Mouse (Mus musculus) cerebellum, adult 18-20 months (tissue): ENCODE results near the gene Ssc4d.

Source experiments
- DNase-seq, 2 experiments: peaks; one replicate each; pipeline ENCODE4 v3.0.0; 2021

Ssc4d gene

GRCm38 (mm10) chr5:135935641-135936190 lies 38.6 kb downstream of the Ssc4d start:
- DNase-seq, result no peak

- DNase-seq, result no peak
Measured at GRCm38 (mm10) chr5:135935176-135935523, 39.2 kb downstream of the Ssc4d start.

DNA sequence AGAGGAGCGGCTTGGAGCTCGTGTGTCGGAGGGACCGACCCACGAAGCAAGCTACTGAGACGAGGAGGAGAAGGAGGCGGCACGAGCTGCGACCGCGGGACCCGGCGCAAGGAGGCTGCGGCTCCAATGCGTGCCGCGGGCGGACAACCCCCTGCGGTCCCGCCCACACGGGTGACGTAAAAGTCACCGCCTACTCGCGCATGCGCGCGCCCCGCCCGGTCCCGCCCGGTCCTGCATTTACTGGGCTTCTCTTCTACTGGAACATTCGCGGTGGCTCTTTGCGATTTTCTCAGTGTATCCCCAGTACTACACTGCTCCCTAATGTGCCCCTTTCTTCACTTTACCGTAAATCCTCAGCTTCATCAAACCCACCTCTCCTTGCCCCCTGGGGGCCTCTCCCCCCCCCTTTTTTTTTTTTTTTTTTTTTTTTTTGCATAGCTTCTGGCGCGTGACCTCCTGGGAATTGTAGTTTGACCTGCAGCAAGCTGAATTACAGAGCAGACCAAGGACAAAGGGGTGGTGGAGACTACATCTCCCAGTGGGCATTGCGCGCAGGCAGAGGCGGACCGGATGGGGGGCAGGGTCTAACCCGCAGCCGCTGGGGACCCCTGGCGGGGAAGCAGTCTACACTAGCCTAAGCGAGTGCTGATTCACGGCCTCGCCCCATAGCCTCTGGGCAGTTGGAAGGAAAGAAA lies 39.7 kb downstream of the Ssc4d start, which contains the start of gene Ywhag:
TSS of gene Ywhag (minus strand) at position 136 of the 695 bp plus-strand sequence.
- peak; percentile 98 to 99 for DNase-seq

GRCm38 (mm10) chr5:135933900-135934441 lies 40.4 kb downstream of the Ssc4d start:
- DNase-seq, result peak; percentile 74 to 75

DNA sequence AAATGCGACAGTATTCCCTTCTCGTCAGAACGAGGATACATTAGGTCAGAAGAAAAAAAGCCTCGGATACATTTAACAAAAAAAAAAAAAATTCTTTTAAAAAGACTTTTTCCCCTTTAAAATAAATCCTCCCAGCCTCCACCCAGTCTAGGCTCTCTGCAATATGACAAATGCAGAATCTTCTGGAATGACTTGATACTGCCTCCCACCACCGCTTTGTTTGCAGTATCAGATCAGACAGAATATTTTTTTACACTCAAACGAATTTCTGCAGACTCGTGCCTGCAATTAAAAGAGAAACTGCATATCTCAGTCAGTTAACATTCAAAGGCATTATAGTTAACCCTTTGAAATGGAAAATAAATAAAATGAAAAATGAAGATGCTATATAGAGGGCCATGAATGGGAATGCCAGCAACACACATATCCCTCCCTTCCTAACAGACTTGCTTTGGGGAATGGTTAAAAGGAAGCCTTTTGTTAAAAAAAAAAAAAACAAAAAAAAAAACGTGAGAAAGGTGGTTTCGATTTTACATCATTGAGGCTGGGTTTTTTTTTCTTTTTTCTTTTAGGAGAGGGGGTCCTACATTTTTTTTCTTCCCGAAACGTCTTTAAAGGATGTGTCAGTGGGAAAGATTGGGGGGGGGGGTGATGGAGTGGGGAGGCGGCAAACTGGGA lies 41.0 kb downstream of the Ssc4d start:
- DNase-seq, result no peak

- peak in 1 of 2 experiments; percentile 43 for DNase-seq
Measured at GRCm38 (mm10) chr5:135932359-135932758, 42.0 kb downstream of the Ssc4d start.

DNA sequence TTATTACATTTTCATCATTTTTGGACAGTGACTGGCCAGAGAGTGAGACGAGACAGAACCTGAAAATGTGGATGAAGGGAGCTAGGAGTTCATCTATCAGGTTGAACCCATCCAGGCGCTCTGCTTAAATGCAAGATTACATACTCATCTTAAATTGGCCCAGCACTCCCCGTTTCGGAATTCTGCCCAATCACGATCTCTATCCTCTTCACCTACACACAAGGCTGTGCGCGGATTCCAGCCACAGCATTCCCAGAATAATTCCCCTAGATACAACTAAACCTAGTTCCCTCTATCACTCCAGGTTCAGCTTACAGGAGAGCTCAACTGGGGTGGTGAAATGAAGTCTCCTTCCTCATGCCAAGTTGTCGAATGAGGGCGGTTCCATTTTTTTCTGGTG lies 42.8 kb downstream of the Ssc4d start:
- DNase-seq, result no peak

GRCm38 (mm10) chr5:135929685-135930424 lies 44.5 kb downstream of the Ssc4d start:
- peak in 1 of 2 experiments; percentile 7 for DNase-seq

- DNase-seq, result no peak
Measured at GRCm38 (mm10) chr5:135923901-135924300, 50.4 kb downstream of the Ssc4d start.

GRCm38 (mm10) chr5:135919902-135920301 lies 54.4 kb downstream of the Ssc4d start:
- no peak for DNase-seq

DNA sequence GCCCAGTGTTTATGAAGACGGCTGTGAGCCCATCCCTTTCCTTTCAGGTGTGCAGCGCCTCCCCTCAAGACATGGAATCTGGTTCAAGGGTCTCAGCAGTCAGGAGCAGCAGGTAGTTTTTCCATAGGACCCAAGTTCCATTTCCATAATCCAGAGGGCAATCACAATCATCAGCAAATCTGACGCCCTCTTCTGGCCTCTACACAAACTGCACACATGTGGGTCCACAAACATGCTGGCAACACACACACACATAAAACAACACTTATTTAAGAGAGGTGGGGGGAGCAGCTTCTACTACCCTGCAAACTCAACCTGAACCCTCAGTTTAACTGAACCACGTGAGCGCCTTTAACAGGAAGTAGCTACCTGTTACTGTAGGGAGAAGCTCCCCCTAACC lies 55.7 kb downstream of the Ssc4d start:
- no peak for DNase-seq

- DNase-seq, result no peak
Measured at GRCm38 (mm10) chr5:135918059-135918437, 56.3 kb downstream of the Ssc4d start.

GRCm38 (mm10) chr5:135917327-135918058 lies 56.8 kb downstream of the Ssc4d start:
- no peak for DNase-seq

GRCm38 (mm10) chr5:135916601-135917000 lies 57.7 kb downstream of the Ssc4d start:
- peak; percentile 77 to 81 for DNase-seq

- no peak for DNase-seq
Measured at GRCm38 (mm10) chr5:135916051-135916565, 58.2 kb downstream of the Ssc4d start.

DNA sequence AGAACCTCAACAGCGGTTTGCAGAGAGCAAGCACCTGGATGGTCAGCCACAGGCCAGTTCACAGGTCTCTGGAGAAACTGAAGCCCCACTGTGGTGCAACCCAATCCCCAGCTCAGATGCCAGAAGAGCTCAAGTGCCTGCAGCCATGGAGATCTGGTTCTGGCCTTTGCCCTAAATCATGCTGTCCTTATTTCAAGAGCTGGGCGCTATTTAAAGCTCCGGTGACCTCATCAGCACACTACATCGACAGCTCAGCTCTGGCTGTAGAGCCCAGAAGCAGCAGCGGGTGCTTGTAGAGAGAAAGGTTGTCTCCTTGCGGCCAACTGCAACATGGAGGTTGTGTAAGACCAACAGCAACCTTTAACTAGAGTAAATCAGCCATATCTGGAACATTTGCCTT lies 60.2 kb downstream of the Ssc4d start:
- peak; percentile 58 to 71 for DNase-seq

DNA sequence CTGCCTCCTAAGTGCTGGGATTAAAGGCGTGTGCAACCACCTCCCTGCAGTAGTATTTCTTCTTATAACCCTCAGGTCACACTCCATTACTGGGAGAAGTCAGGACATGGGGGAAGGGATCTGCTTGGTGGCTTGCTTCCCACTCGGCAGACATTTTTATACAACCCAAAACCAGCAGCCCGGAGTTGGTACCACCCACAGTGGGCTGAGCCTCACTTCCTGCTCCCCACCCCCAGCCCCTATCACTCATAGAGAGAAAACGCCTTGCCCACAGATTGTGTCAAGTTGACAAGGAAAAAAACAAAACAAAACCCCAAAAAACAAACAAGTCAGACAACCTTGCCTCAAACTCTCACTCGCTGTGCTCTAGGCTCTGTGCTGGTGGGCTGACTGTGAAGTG lies 61.1 kb downstream of the Ssc4d start:
- no peak for DNase-seq

DNA sequence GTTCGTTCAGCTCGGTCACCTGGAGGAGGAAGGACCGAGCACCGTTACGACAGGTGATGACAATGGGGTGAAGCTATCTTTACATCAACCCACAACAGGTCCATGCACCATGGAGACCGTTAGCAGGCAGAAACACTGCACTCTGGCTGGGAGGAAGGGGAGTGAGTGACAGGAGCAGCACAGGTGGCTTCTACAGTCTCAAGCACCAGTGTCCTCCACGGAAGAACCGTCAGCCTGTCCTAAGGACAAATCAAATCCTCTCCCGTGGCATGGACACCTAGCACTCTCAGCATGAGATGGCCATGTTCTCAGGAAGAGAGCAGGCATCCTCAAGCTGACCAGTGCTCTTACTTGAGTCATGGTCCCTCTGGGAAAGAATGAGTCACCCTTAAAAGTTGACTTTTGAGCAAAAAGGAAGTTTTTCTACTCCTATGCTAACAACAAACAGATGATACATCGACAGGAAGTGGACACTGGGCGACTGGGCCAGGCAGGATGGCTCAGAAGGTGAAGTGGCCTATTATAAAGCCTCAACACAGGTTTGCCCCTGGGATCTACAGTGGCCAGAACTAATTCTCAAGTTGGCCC lies 62.6 kb downstream of the Ssc4d start:
- DNase-seq, result no peak

DNA sequence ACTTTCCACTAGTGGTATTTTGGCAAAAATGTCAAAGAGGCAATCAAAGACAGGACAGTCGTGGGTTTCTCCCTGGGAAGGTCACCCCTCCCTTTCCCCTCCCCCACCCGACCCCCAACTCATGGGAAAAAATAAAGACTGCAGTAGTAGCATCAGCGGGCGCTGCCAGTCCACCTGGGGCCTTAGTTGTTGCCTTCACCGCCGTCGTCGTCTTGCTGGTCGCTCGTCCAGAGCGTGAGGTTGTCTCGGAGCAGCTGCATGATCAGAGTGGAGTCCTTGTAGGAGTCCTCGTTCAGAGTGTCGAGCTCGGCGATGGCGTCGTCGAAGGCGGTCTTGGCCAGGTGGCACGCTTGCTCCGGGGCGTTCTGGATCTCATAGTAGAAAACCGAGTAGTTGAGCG lies 63.5 kb downstream of the Ssc4d start:
- DNase-seq, result no peak
